28 mouse cellular contexts compared by ENCODE assay signal in genomic region chr5:124421786-124422185, GRCm38 (mm10). TPM values are rescaled to one million over a fixed set of nuclear protein-coding genes. Genes with fewer than 3 reads are reported as not detected.
DNase-seq lines count a peak whose midpoint lies in the region; ATAC-seq lines count a peak whose summit lies in the region.
"Had no signal": no experiment of that assay in that cellular context is flagged by ENCODE, and none has a peak within 500 bp of the region (broad histone marks: within the 10 kb centered on the region; RNA-seq: fewer than 3 reads in every experiment).

No protein-coding gene starts in this region.

- DNase-seq in heart, adult 11 months = peak; percentile 76
- DNase-seq in testis, postnatal 14 days (ENCODE audit: low spot score) = peak; percentile 59
- DNase-seq in testis, postnatal 10 days (ENCODE audit: low spot score) = no peak
- no peak for DNase-seq in c-Kit-positive CD71-positive TER-119-positive erythroid progenitor cells, embryonic 14.5 days (ENCODE audit: low spot score)
- DNase-seq: adrenal gland, adult 8-10 months; adrenal gland, postnatal 14 days; adrenal gland, postnatal 36 days; B cell, adult 2 months; cerebellum, adult 11 months; cerebellum, adult 18-20 months; cerebellum, adult 8-10 months; cerebellum, adult 9-11 months; cerebellum, postnatal 14 days; cerebellum, postnatal 36 days; embryo, embryonic 11 days; forebrain, postnatal 0 days had no signal

- H3K9me3 ChIP-seq in heart, embryonic 12.5 days (replicated peaks) = no peaks in the 10 kb centered on the region
- H3K9me3 ChIP-seq: embryonic facial prominence, embryonic 13.5 days; embryonic facial prominence, embryonic 15.5 days; forebrain, embryonic 10.5 days; forebrain, embryonic 12.5 days; G1E had no signal

- WGBS in heart, embryonic 12.5 days = 89% methylated on average over 2 of the region's 2 CpGs

- H3K9ac ChIP-seq in heart, embryonic 12.5 days = no peak overlapping the region
- H3K9ac ChIP-seq: embryonic facial prominence, embryonic 13.5 days; embryonic facial prominence, embryonic 15.5 days; forebrain, embryonic 12.5 days; forebrain, postnatal 0 days had no signal

- H3K4me2 ChIP-seq in heart, embryonic 12.5 days = no peak overlapping the region
- H3K4me2 ChIP-seq: embryonic facial prominence, embryonic 13.5 days; embryonic facial prominence, embryonic 15.5 days; forebrain, embryonic 12.5 days had no signal

- H3K36me3 ChIP-seq in heart, embryonic 12.5 days = peaks cover 2% of the 10 kb centered on the region; the same call in 1 of the 2 replicates

- H3K27me3 ChIP-seq in heart, embryonic 12.5 days (replicated peaks) = no peaks in the 10 kb centered on the region
- H3K27me3 ChIP-seq: CH12.LX; embryonic facial prominence, embryonic 13.5 days; embryonic facial prominence, embryonic 15.5 days; forebrain, embryonic 12.5 days; Patski had no signal

- H3K4me1 ChIP-seq in heart, embryonic 12.5 days (replicated peaks) = peaks cover 22% of the 10 kb centered on the region

- no peak overlapping the region for H3K4me3 ChIP-seq in heart, embryonic 12.5 days
- H3K4me3 ChIP-seq: embryonic facial prominence, embryonic 13.5 days; embryonic facial prominence, embryonic 15.5 days; erythroblast, embryonic 14.5 days; forebrain, embryonic 10.5 days; forebrain, embryonic 12.5 days had no signal

- ATAC-seq in heart, embryonic 12.5 days (ENCODE audit: insufficient number of reproducible peaks, low FRiP score) = no peak
- ATAC-seq: activated CD4-positive, CD25-positive, alpha-beta regulatory T cell, adult 4 months; CD4-positive, CD25-positive, alpha-beta regulatory T cell, adult 4 months; forebrain, embryonic 14.5 days; forebrain, postnatal 0 days; Patski had no signal

- H3K27ac ChIP-seq in heart, embryonic 12.5 days (ENCODE audit: poor library complexity, severe bottlenecking) = no peak overlapping the region
- H3K27ac ChIP-seq: embryonic facial prominence, embryonic 13.5 days; embryonic facial prominence, embryonic 15.5 days; forebrain, embryonic 10.5 days; forebrain, embryonic 12.5 days had no signal

RNA-seq across cellular contexts. Expression of gene Sbno1, which starts 4.0 kb away (rescaled TPM):
- polyA plus RNA-seq in heart, embryonic 12.5 days (2016; fragmentation: Nextera tagmentation; extraction: Ambion mirVana) = 71.8 and 75.3 TPM in 2 replicates

RNA-seq across cellular contexts. Expression of gene Kmt5a, which starts 17.9 kb away (rescaled TPM):
- polyA plus RNA-seq in heart, embryonic 12.5 days (2016; fragmentation: Nextera tagmentation; extraction: Ambion mirVana) = 81.1 and 85.4 TPM in 2 replicates

RNA-seq across cellular contexts. Expression of gene Rilpl2, which starts 56.4 kb away (rescaled TPM):
- 13.5 and 13.6 TPM in 2 replicates for polyA plus RNA-seq in heart, embryonic 12.5 days (2016; fragmentation: Nextera tagmentation; extraction: Ambion mirVana)

RNA-seq across cellular contexts. Expression of gene Cdk2ap1, which starts 58.9 kb away (rescaled TPM):
- 61.2 and 69.9 TPM in 2 replicates for polyA plus RNA-seq in heart, embryonic 12.5 days (2016; fragmentation: Nextera tagmentation; extraction: Ambion mirVana)

Comparison
In these comparisons a context has a peak if more than half of its experiments do, and no peak if none do; other contexts are left out.
1. DNase-seq: peak in heart, adult 11 months (single experiment) and testis, postnatal 14 days (single experiment); none in testis, postnatal 10 days (single experiment) and c-Kit-positive CD71-positive TER-119-positive erythroid progenitor cells, embryonic 14.5 days (single experiment).